Mouse (Mus musculus): ENCODE measurements around the gene Mt2. TPM values are rescaled to one million over a fixed set of nuclear protein-coding genes. Genes with fewer than 3 reads are reported as not detected.

The Mt2 gene
- total RNA-seq, 1 experiment from 2014 or later: 299 TPM

- peak; percentile 74 for DNase-seq
Measured at GRCm38 (mm10) chr8:94199202-94199869, 26.9 kb downstream of the Mt2 start.

- no peak for DNase-seq
Measured at GRCm38 (mm10) chr8:94204043-94204442, 31.6 kb downstream of the Mt2 start.

- DNase-seq: peak; percentile 85
Measured at GRCm38 (mm10) chr8:94205736-94206135, 33.3 kb downstream of the Mt2 start.

GRCm38 (mm10) chr8:94206256-94206655, 33.8 kb downstream of the Mt2 start:
- no peak for DNase-seq

GRCm38 (mm10) chr8:94207491-94207890, 35.0 kb downstream of the Mt2 start:
- no peak for DNase-seq

GRCm38 (mm10) chr8:94209639-94210038, 37.2 kb downstream of the Mt2 start:
- DNase-seq: no peak

GRCm38 (mm10) chr8:94210225-94210624, 37.8 kb downstream of the Mt2 start:
- no peak for DNase-seq

- peak; percentile 34 for DNase-seq
Measured at GRCm38 (mm10) chr8:94213819-94214218, 41.4 kb downstream of the Mt2 start.

- peak; percentile 99 for DNase-seq
Measured at GRCm38 (mm10) chr8:94214252-94215173, 42.0 kb downstream of the Mt2 start, which contains the start of gene Nup93. Gene Nup93, plus strand, starts transcription at chr8:94214564.

Other genes starting within 250 kb of the Mt2 start
- gene Amfr, start 159.8 kb upstream of the Mt2 start, total RNA-seq (2021): 156 and 169 TPM in 2 replicates
- gene Nudt21, start 135.6 kb upstream of the Mt2 start, total RNA-seq (2021): 43.3 and 50.4 TPM in 2 replicates
- 16.4 and 18.2 TPM in 2 replicates for gene Ogfod1, start 135.5 kb upstream of the Mt2 start, total RNA-seq (2021)
- gene Bbs2, start 73.7 kb upstream of the Mt2 start, total RNA-seq (2021): 14.3 and 19.6 TPM in 2 replicates
- not detected in 2 replicates for gene Mt4, start 35.5 kb upstream of the Mt2 start, total RNA-seq (2021)
- gene Mt3, start 20.1 kb upstream of the Mt2 start, total RNA-seq (2021): 4.3 and 8.4 TPM in 2 replicates
- 237 and 369 TPM in 2 replicates for gene Mt1, start 6.4 kb downstream of the Mt2 start, total RNA-seq (2021)
- 17.1 and 20.2 TPM in 2 replicates for gene Nup93, start 41.9 kb downstream of the Mt2 start, total RNA-seq (2021)
- 0.11 and 0.19 TPM in 2 replicates for gene Slc12a3, start 156.5 kb downstream of the Mt2 start, total RNA-seq (2021)
- 112 and 114 TPM in 2 replicates for gene Herpud1, start 213.8 kb downstream of the Mt2 start, total RNA-seq (2021)